Mouse (Mus musculus) liver, postnatal 0 days (tissue): ENCODE results near the gene Ttc39b.

Experiments used
- CTCF ChIP-seq: sonication (generic); IDR thresholded peaks from 2 replicates; pipeline ENCODE4 v1.5.1; 2016; ENCODE audit warnings: antibody characterized with exemption, low read depth
- EP300 ChIP-seq: IDR thresholded peaks from 2 replicates; pipeline ENCODE4 v1.6.1; 2016; ENCODE audit warnings: antibody characterized with exemption, low read depth, mild to moderate bottlenecking

DNA sequence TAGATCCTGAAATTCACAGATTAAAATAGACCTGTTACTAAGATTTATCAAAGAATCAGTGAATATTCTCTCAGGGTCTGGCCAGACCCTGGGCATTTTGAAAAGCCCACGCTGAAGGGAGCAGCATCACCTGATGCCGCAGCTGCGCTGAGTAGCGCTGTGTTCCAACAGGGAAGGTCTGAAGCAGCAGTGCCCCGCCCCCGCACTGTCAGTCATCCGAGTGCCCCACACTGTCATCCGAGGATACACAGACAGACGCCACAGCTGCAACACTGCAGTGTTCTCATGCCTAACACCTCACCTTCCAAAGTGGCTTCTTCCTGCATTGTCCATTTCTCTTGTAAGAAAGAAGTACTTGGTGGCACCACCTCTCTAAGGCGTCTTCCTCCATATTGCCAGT, 96.0 kb downstream of the Ttc39b start:
- TF ChIP-seq CTCF (no peak), EP300 (no peak)
